Mouse (Mus musculus): Measurements from ENCODE around the gene Cd99l2.

The Cd99l2 gene

GRCm38 (mm10) chrX:71467491-71467890 lies 25.2 kb downstream of the Cd99l2 start:
- DNase-seq, result no peak

GRCm38 (mm10) chrX:71465417-71465816 lies 27.2 kb downstream of the Cd99l2 start:
- no peak for DNase-seq

GRCm38 (mm10) chrX:71464138-71464826 lies 28.4 kb downstream of the Cd99l2 start:
- no peak for DNase-seq

- no peak for DNase-seq
Measured at GRCm38 (mm10) chrX:71456078-71456737, 36.4 kb downstream of the Cd99l2 start.

- no peak for DNase-seq
Measured at GRCm38 (mm10) chrX:71442916-71443315, 49.7 kb downstream of the Cd99l2 start.

- no peak for DNase-seq
Measured at GRCm38 (mm10) chrX:71439473-71439872, 53.2 kb downstream of the Cd99l2 start.

GRCm38 (mm10) chrX:71435542-71435941 lies 57.1 kb downstream of the Cd99l2 start:
- no peak for DNase-seq

GRCm38 (mm10) chrX:71434860-71435259 lies 57.8 kb downstream of the Cd99l2 start:
- no peak for DNase-seq

GRCm38 (mm10) chrX:71434448-71434847 lies 58.2 kb downstream of the Cd99l2 start:
- DNase-seq, result no peak

- DNase-seq, result no peak
Measured at GRCm38 (mm10) chrX:71430900-71431299, 61.7 kb downstream of the Cd99l2 start.

- no peak for DNase-seq
Measured at GRCm38 (mm10) chrX:71427491-71427890, 65.2 kb downstream of the Cd99l2 start.

- DNase-seq, result peak; percentile 74 to 82
Measured at GRCm38 (mm10) chrX:71425746-71426519, 66.7 kb downstream of the Cd99l2 start.

GRCm38 (mm10) chrX:71424852-71425251 lies 67.8 kb downstream of the Cd99l2 start:
- DNase-seq, result no peak

- DNase-seq, result no peak
Measured at GRCm38 (mm10) chrX:71413616-71414015, 79.0 kb downstream of the Cd99l2 start.

GRCm38 (mm10) chrX:71412776-71413175 lies 79.9 kb downstream of the Cd99l2 start:
- no peak for DNase-seq

- no peak for DNase-seq
Measured at GRCm38 (mm10) chrX:71408386-71408785, 84.3 kb downstream of the Cd99l2 start.

- DNase-seq, result no peak
Measured at GRCm38 (mm10) chrX:71406290-71406689, 86.4 kb downstream of the Cd99l2 start.

- no peak for DNase-seq
Measured at GRCm38 (mm10) chrX:71396326-71396725, 96.3 kb downstream of the Cd99l2 start.

- DNase-seq, result peak; percentile 28 to 39
Measured at GRCm38 (mm10) chrX:71381571-71381970, 111.1 kb downstream of the Cd99l2 start.

GRCm38 (mm10) chrX:71378435-71378834 lies 114.2 kb downstream of the Cd99l2 start:
- no peak for DNase-seq

- DNase-seq, result no peak
Measured at GRCm38 (mm10) chrX:71376781-71377180, 115.9 kb downstream of the Cd99l2 start.

All from cerebellum, adult 18-20 months (tissue).